Mouse (Mus musculus) midbrain, embryonic 13.5 days (tissue): ENCODE results near the gene Ube2m. TPM values are rescaled to one million over a fixed set of nuclear protein-coding genes. Genes with fewer than 3 reads are reported as not detected.

Source experiments
- ATAC-seq: fragments of 200-750 bp; cut with Nextera tagmentation; 2 replicates; pipeline ENCODE4 v1.8.0; 2017; ENCODE audit warnings: mild to moderate bottlenecking, moderate TSS enrichment, moderate library complexity
- H3K27ac ChIP-seq: fragments of 300-500 bp; sonication (generic); 2 replicates; pipeline ENCODE4 v1.5.1; 2015; ENCODE audit warnings: inconsistent platforms, mild to moderate bottlenecking, moderate library complexity
- H3K27me3 ChIP-seq: fragments of 300-500 bp; sonication (generic); 2 replicates; pipeline ENCODE4 v1.6.1; 2015; ENCODE audit warnings: mild to moderate bottlenecking, inconsistent platforms
- H3K36me3 ChIP-seq: fragments of 300-500 bp; sonication (generic); 2 replicates; pipeline ENCODE4 v1.6.1; 2015; ENCODE audit warnings: mild to moderate bottlenecking, inconsistent platforms
- H3K4me1 ChIP-seq: fragments of 300-500 bp; sonication (generic); replicated peaks from 2 replicates; pipeline ENCODE4 v1.6.1; 2015; ENCODE audit warnings: inconsistent platforms
- H3K4me2 ChIP-seq: fragments of 300-500 bp; sonication (generic); replicated peaks from 2 replicates; pipeline ENCODE4 v1.6.1; 2015; ENCODE audit warnings: moderate library complexity, mild to moderate bottlenecking, inconsistent platforms
- H3K4me3 ChIP-seq: fragments of 300-500 bp; sonication (generic); replicated peaks from 2 replicates; pipeline ENCODE4 v1.5.1; 2015; ENCODE audit warnings: mild to moderate bottlenecking, inconsistent platforms
- H3K9ac ChIP-seq: fragments of 300-500 bp; sonication (generic); replicated peaks from 2 replicates; pipeline ENCODE4 v1.6.1; 2015; ENCODE audit warnings: mild to moderate bottlenecking, inconsistent platforms
- H3K9me3 ChIP-seq: fragments of 300-500 bp; sonication (generic); 2 replicates; pipeline ENCODE4 v1.6.1; 2016; ENCODE audit warnings: mild to moderate bottlenecking, inconsistent platforms
- WGBS: fragments of 180-500 bp; shearing (Covaris S2); methylation state at CpG from one replicate; pipeline ENCODE4 v1.1.7; 2015; 5-methylcytosine and 5-hydroxymethylcytosine counted together
- polyA plus RNA-seq: library from polyadenylated mRNA; unstranded; fragments of >200 nt; fragmentation: Nextera tagmentation; extraction: Ambion mirVana; gene quantifications from 2 replicates; pipeline ENCODE4 v1.2.1, GENCODE M21; 2015

Gene Ube2m
- polyA plus RNA-seq, 1 experiment from 2014 or later: 91.6 TPM

DNA sequence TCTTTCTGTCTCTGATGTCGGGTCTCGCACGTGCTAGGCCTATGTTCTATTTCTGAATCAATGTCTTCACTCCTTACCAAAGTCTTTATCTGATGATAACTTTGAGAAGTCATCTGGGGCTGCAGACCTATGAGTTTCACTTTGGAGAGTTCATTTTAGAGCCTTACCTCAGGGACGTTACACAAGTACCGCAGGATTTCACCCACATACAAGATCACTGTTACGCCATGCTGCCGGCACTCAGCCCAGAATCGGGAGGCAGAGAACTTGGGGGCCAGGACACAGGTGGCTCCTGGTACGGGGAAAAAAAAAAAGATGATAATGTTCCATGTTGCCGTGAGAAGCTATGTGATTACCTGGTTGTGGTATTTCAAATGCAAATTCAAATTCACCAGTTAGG lies 44.9 kb downstream of the Ube2m start:
- H3K4me2 ChIP-seq: no peak overlapping the region
- H3K4me1 ChIP-seq: no peaks in the 10 kb centered on the region
- no peak overlapping the region for H3K27ac ChIP-seq
- H3K27me3 ChIP-seq: no peaks in the 10 kb centered on the region
- H3K4me3 ChIP-seq: no peak overlapping the region
- no peak for ATAC-seq
- WGBS: 90% methylated on average over 10 of the region's 10 CpGs
- H3K9me3 ChIP-seq: no peaks in the 10 kb centered on the region
- H3K36me3 ChIP-seq: no peaks in the 10 kb centered on the region
- no peak overlapping the region for H3K9ac ChIP-seq

DNA sequence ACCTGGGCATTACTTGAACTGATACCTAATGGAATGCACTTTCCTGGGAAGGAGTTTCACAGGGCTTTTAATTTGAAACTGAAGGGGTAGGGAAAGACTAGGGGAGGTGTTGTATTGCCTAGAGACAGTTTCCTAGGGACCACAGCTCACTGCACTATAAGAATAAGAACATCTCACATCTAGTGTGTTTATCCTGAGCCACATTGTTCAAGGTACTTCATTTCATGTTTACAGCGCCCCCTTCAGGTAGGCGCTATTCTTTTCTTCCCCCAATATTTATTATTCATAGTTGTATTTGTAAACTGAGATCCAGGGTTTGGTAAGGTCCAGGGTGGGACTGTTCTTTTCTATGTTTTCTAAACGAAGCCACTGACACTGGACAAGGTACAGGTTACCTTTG lies 45.9 kb downstream of the Ube2m start:
- H3K27ac ChIP-seq: no peak overlapping the region
- no peaks in the 10 kb centered on the region for H3K36me3 ChIP-seq
- H3K9me3 ChIP-seq: no peaks in the 10 kb centered on the region
- no peak overlapping the region for H3K4me3 ChIP-seq
- H3K4me2 ChIP-seq: no peak overlapping the region
- H3K27me3 ChIP-seq: no peaks in the 10 kb centered on the region
- H3K4me1 ChIP-seq: no peaks in the 10 kb centered on the region
- no peak for ATAC-seq
- whole genome bisulfite sequencing: 6% methylated on average over 3 of the region's 3 CpGs
- H3K9ac ChIP-seq: no peak overlapping the region

DNA sequence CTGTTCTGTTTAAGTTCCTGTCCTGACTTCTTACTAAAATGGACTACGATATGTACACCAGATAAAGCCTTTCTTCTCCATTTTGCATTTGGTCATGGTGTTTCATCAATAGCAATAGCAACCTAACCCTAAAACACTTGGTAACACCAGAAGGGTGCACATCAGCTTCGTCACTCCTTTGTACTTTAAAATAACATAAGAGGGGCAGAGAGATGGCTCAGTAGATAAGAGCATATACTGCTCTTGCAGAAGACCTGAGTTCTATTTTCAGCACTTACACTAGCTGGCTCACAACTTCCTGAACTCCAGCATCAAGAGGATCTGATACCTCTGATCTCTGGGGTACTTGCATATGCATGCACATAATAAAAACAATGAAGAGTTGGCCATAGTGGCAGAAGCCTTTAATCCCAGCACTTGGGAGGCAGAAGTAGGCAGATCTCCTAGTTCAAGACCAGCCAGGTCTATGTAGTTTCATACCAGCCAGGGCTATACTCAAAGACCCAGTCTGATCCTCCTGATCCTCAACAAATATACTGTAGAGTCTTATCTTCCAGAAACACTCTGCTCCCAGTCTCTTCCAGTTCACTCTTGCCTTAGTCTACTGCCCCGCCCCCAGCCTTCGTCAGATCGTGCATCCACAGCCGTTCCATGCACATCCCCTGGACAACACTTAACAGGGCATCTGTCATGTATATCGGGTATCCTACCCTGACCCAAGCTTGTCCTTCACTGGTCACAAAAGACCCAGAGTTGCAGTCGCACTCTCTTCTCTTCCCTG lies 50.5 kb downstream of the Ube2m start:
- no peaks in the 10 kb centered on the region for H3K4me1 ChIP-seq
- no peak overlapping the region for H3K4me3 ChIP-seq
- H3K36me3 ChIP-seq: peaks cover 8% of the 10 kb centered on the region
- ATAC-seq: no peak
- WGBS: 84% methylated on average over 8 of the region's 8 CpGs
- H3K27ac ChIP-seq: no peak overlapping the region
- H3K9me3 ChIP-seq: no peaks in the 10 kb centered on the region
- no peak overlapping the region for H3K4me2 ChIP-seq
- H3K27me3 ChIP-seq: no peaks in the 10 kb centered on the region
- no peak overlapping the region for H3K9ac ChIP-seq

DNA sequence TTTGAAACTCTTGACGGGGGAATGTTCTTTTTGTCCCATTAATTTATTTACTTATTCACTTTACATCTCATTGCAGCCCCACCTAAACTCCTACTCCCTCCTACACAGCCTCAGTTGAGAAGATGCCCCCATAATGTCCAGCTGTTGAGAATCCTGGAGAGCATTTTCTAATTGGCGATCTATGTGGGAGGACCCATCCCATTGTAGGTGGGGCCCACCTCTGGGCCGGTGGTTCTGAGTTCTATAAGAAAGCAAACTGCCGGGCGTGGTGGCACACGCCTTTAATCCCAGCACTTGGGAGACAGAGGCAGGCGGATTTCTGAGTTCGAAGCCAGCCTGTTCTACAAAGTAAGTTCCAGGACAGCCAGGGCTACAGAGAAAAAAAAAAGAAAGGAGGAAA lies 51.2 kb downstream of the Ube2m start:
- ATAC-seq: no peak
- peaks cover 15% of the 10 kb centered on the region for H3K36me3 ChIP-seq
- H3K4me1 ChIP-seq: no peaks in the 10 kb centered on the region
- 88% methylated on average over 8 of the region's 8 CpGs for WGBS
- no peak overlapping the region for H3K9ac ChIP-seq
- H3K4me2 ChIP-seq: no peak overlapping the region
- H3K27me3 ChIP-seq: no peaks in the 10 kb centered on the region
- no peaks in the 10 kb centered on the region for H3K9me3 ChIP-seq
- H3K27ac ChIP-seq: no peak overlapping the region
- H3K4me3 ChIP-seq: no peak overlapping the region

DNA sequence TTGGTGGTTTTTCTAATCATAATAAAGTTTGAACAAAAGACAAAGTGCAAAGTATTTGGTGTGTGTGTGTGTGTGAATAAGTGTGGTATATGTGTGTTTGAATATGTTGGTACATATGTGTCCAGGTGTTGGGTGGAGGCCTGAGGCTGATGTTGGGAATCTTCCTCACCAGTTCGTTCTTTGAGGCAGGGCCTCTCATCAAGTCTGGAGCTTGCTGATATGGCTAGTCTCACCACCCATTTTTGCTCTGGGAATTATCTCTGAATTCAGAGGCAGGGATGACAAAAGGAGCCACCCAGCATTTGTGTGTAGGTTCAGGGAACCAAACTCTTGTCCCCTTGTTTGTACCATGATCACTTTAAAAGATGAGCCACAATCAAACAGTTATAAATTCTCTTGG lies 52.4 kb downstream of the Ube2m start:
- 77% methylated on average over 1 of the region's 1 CpGs for WGBS
- Histone ChIP-seq H3K27ac (no peak overlapping the region), H3K9me3 (no peaks in the 10 kb centered on the region), H3K4me2 (no peak overlapping the region), H3K9ac (no peak overlapping the region), H3K36me3 (peaks cover 20% of the 10 kb centered on the region), H3K4me3 (no peak overlapping the region), H3K4me1 (no peaks in the 10 kb centered on the region), H3K27me3 (no peaks in the 10 kb centered on the region)
- no peak for ATAC-seq

Other genes with a start within 250 kb of the Ube2m start
- 20.8 and 21.4 TPM in 2 replicates for gene Zscan18, start 234.6 kb downstream of the Ube2m start, polyA plus RNA-seq
- 33.9 and 36.3 TPM in 2 replicates for gene Zfp329, start 219.4 kb downstream of the Ube2m start, polyA plus RNA-seq
- gene Zfp110, start 203.5 kb downstream of the Ube2m start, polyA plus RNA-seq: 31.8 and 31.9 TPM in 2 replicates
- 7.4 and 7.6 TPM in 2 replicates for gene Zfp128, start 157.1 kb downstream of the Ube2m start, polyA plus RNA-seq
- gene Zscan22, start 140.5 kb downstream of the Ube2m start, polyA plus RNA-seq: 10.4 and 10.5 TPM in 2 replicates
- gene Rps5, start 116.0 kb downstream of the Ube2m start, polyA plus RNA-seq: 680 and 686 TPM in 2 replicates
- 0.69 and 1.1 TPM in 2 replicates for gene Rnf225, start 110.9 kb downstream of the Ube2m start, polyA plus RNA-seq
- gene Zfp324, start 72.4 kb downstream of the Ube2m start, polyA plus RNA-seq: 13.7 and 15.4 TPM in 2 replicates
- 14.3 and 16.2 TPM in 2 replicates for gene Zfp446, start 60.4 kb downstream of the Ube2m start, polyA plus RNA-seq
- gene Slc27a5, start 40.1 kb downstream of the Ube2m start, polyA plus RNA-seq: 0.11 and 0.23 TPM in 2 replicates
- gene Trim28, start 39.2 kb downstream of the Ube2m start, polyA plus RNA-seq: 240 and 273 TPM in 2 replicates
- 37.3 and 41.2 TPM in 2 replicates for gene Zbtb45, start 28.2 kb downstream of the Ube2m start, polyA plus RNA-seq
- 181 and 186 TPM in 2 replicates for gene Chmp2a, start 3.5 kb downstream of the Ube2m start, polyA plus RNA-seq
- 6.8 and 7.1 TPM in 2 replicates for gene Mzf1, start 16.5 kb upstream of the Ube2m start, polyA plus RNA-seq
- gene Vmn1r85, start 56.9 kb upstream of the Ube2m start, polyA plus RNA-seq: 0.03 and 0.04 TPM in 2 replicates
- gene Vmn1r86, start 81.6 kb upstream of the Ube2m start, polyA plus RNA-seq: not detected in 2 replicates
- not detected in 2 replicates for gene Vmn1r87, start 101.9 kb upstream of the Ube2m start, polyA plus RNA-seq
- gene Vmn1r88, start 121.3 kb upstream of the Ube2m start, polyA plus RNA-seq: not detected in 2 replicates
- gene Vmn1r89, start 174.7 kb upstream of the Ube2m start, polyA plus RNA-seq: not detected in 2 replicates
- 52.5 and 57.2 TPM in 2 replicates for gene Lig1, start 239.0 kb upstream of the Ube2m start, polyA plus RNA-seq
- 16.0 and 16.6 TPM in 2 replicates for gene Zswim9, start 240.4 kb upstream of the Ube2m start, polyA plus RNA-seq